Mouse (Mus musculus): ENCODE data around the gene G2e3.

Gene G2e3

GRCm38 (mm10) chr12:51347988-51348697, at the start of gene G2e3:
G2e3 (plus strand) TSS chr12:51348061.
- DNase-seq: peak; percentile 81

GRCm38 (mm10) chr12:51323604-51324003, 24.3 kb upstream of the G2e3 start:
- no peak for DNase-seq

DNA sequence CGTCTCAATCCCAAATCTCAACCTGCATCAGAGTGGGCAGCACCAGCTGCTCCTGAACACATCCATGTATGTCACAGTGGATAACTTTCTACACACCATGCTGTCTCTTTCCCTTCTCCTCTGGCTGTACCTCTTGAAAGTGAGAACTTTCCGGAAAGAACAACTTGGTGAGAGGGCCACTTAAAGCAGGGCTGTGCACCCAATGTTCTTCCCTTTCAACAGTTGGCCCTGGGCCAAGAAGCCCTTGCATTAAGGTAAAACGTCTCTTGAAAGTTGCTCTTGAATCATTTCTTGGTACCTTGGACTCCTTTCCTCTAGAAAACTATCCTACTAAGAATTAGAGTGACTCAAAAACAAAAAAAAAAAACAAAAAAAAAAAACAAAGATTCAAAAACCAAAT, 21.0 kb upstream of the G2e3 start:
- DNase-seq: no peak

DNA sequence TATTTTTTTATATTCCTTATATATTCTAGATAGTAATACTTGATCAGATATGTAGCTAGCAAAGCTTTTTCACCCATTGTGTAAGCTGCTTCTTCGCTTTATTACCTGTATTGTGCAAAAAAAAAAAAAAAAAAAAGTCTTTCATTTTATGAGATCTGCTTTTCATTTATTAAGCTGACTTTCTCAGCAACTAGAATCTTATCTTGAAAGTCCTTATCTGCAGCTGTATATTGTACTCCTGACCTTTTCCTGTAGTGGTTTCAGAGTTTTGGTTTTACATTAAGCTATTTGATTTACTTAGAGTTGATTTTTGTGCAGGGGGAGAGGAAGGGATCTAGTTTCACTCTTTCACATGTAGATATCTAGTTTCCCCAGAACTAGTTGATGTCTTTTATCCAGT, 10.8 kb upstream of the G2e3 start:
- DNase-seq: no peak

DNA sequence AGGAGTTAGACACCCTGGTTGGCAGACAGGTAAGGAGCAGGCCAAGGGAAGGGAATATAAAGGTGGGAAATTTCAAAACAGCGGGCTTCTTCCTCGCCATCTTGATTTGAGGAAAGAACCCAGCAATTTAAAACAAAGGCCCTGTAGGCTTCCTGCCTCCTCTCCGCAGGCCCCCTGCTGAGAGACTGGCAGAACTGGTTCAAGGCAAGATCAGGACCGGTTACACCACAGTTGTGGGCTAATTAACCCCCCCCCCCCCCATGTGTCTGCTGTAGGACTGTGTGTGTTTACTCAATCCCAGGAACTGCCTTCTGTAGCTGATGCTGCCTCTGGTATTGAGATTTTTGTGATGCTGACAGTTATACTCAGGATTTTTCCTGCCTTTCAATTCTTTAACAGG, 1.7 kb upstream of the G2e3 start:
- no peak for DNase-seq

DNA sequence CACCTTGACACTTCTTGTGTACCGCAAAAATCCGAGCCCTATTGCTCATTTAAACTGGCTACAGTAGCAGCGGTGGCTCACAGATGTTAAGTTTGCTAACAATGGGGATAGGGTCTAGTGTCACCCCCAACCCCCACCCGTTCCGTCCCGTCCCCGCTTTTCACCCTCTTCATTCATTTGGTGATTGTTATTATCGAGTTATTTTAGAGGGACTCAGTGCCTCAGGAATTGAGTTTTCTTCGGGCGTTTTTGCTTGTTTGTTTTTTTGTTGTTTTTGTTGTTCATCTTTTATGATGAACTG, 787 bp downstream of the G2e3 start:
- DNase-seq: peak; percentile 28

GRCm38 (mm10) chr12:51355296-51355695, 7.4 kb downstream of the G2e3 start:
- no peak for DNase-seq

DNA sequence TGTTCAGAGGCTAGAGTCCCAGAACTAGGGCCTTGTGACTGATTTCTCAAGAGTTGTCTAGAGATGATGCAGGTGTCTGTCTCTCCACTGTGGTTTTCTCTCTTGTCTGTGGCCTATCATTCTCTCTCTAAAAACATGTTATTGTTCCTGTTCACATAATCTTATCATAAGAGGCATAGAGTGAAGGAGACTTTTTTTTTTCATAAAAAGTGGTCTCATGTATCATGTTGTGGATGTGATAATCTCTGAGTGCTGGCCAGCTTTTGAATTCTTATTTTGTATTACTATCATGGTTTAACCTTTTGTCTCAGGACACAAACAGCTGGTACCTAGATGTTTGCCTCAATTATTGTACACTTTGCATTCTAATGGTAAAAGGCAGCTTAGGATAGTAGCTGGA, 13.4 kb downstream of the G2e3 start:
- no peak for DNase-seq

DNA sequence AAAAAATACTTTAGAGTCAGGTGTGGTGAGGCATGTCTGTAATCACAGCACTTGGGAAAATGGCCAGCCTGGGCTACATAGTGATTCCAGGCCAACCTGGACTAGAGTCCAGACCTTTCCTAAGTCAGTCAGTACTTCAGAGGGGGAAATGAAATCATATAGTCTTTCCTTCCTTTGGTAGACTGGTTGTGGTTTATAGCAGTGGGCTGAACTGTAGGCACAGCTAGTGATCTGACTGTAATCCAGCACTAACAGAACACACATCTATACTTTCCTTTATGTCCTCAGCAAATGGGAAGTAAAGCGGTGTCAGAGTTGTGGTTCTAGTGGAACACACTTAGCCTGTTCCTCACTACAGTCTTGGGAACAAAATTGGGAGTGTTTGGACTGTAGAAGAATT, 15.0 kb downstream of the G2e3 start:
- no peak for DNase-seq

GRCm38 (mm10) chr12:51368504-51368903, 20.6 kb downstream of the G2e3 start:
- DNase-seq: no peak

DNA sequence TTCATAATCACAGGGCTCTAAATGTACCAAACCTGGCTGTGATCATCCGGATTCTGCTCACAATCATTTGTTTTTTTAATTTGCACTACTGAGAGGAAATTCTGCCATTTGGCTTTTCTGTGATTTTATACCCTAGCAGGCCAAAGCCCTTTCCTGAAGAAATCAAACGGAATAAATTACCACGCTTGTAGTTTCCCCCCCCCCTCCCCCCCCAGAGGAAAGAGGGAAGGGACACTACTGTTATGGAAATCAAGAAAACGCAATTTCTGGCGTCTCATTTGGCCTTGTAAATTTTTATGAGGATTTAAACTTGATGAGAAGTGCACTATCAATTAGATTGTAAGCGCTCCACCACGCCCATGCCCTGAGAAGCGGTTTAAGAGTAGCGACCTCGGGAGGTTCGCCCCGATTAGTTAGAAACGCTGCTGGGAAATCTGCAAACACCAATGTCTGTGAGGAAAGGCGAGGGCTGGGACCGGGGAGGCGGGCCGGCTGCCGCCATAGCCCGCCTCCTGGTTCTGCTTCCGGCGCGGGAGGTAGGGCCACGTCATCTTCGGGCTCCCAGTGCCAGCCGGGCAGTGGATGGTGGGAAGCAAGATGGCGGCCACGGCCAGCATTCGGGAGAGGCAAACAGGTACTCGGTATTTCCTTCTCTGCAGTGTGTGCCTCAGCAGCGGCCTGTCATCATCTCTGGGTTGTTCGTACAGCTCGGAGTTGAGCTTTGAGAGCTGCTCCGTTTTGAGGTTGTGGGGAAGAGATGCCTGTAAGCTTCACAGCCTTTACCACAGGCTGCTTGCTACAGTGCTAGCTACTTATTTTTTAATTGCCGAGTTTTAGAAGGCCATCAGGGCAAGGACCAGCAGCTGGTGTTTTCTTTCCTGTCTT, 29.4 kb downstream of the G2e3 start, which contains the start of gene Scfd1:
Scfd1 (plus strand) TSS at position 508 of the 885 bp plus-strand sequence.
- peak; percentile 91 for DNase-seq

- DNase-seq: no peak
Measured at GRCm38 (mm10) chr12:51377888-51378190, 30.0 kb downstream of the G2e3 start.

GRCm38 (mm10) chr12:51399871-51400270, 52.0 kb downstream of the G2e3 start:
- DNase-seq: no peak

DNA sequence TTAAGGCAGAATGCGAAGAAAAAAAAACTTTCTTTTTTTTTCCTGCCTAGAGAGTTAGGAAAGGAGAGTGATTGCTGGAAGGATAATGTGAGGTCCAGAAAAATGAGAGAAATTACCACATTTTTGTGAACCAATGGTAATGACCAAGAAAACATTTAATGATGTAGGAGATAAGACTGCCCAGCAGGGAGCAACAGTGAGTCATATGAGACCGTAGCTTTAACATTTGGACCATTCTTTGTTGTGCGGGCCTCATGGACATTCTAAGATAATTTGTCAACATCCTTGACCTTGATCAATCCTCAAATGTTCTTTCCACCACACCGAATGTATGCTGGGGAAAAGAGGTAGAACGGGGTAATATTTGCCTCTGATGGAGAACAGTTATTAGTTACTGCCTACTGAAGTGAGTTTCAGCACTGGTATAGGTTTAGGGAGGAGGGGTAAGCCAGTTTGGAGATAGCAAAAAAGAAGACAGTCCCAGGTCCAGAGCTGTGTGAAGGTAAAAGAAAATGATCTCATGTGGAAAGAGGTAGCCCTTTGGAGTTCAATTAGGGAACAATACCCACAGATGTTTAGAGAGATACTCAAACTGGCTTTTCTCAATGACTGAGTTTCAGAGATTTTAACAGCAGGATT, 54.3 kb downstream of the G2e3 start:
- DNase-seq: peak; percentile 19

DNA sequence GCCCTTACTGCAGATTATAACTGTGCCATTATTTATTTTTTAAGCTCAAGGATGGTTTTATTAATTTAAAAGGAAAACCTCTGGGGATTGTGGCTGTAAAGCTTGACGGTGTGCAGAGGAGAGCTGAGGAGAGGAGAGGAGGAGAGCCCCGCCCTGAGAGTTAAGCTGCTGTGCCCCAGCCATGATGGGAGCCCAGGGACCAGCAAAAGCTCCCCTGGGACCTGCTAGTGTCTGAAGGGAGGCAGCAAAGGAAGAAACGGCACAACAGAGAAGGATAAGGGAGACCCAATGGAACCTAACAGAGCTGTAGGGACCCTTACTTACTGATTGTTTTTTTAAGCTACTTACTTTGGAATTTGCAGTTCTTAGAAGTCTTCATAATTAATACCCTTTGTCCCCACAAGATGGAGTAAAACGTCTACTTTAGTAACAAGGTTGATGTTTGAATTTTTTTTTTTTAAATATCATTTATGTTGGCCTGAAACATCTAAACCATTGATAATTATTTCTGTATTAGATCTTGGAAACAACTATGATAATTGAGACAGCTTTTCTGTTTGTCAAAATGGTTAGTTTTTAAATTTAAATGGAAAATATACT, 56.2 kb downstream of the G2e3 start:
- DNase-seq: no peak

- no peak for DNase-seq
Measured at GRCm38 (mm10) chr12:51411362-51411761, 63.5 kb downstream of the G2e3 start.

All from thymus, postnatal 4 days (tissue).